Mouse (Mus musculus) urinary bladder, postnatal 0 days (tissue): ENCODE measurements around the gene Atg9a. TPM values are rescaled to one million over a fixed set of nuclear protein-coding genes. Genes with fewer than 3 reads are reported as not detected.

Source experiments
- microRNA-seq: library from miRNA; unstranded; fragments of <30 nt; microRNA quantifications from one replicate; pipeline ENCODE4, GENCODE M21; 2016
- polyA plus RNA-seq: library from polyadenylated mRNA; unstranded; fragments of >200 nt; fragmentation: Nextera tagmentation; extraction: Ambion mirVana; gene quantifications from 2 replicates; pipeline ENCODE4 v1.2.1, GENCODE M21; 2015

Atg9a gene
- polyA plus RNA-seq: 25.4 and 26.5 TPM in 2 replicates

GRCm38 (mm10) chr1:75191622-75192402, at the start of gene Atg9a, which contains the start of gene Ankzf1:
Gene Atg9a (minus strand): TSS chr1:75192196.
Gene Ankzf1 (plus strand): TSS chr1:75192151.

GRCm38 (mm10) chr1:75236117-75237050, 44.4 kb upstream of the Atg9a start, which contains the start of gene Dnajb2:
Gene Dnajb2 (plus strand): TSS chr1:75236406.

GRCm38 (mm10) chr1:75231664-75232152, 39.7 kb upstream of the Atg9a start, which contains the start of gene A630095N17Rik:
Gene A630095N17Rik (minus strand): TSS chr1:75232102.

GRCm38 (mm10) chr1:75219531-75219930, 27.5 kb upstream of the Atg9a start, which contains the start of gene Tuba4a:
Gene Tuba4a (minus strand): TSS chr1:75219865.

GRCm38 (mm10) chr1:75210136-75211087, 18.4 kb upstream of the Atg9a start, which contains the start of the genes Glb1l and Stk16:
Gene Glb1l (minus strand): TSS chr1:75210813.
Gene Stk16 (plus strand): TSS chr1:75210838.

GRCm38 (mm10) chr1:75180105-75180590, 11.8 kb downstream of the Atg9a start, which contains the start of gene Abcb6:
Gene Abcb6 (minus strand): TSS chr1:75180392.

GRCm38 (mm10) chr1:75168472-75169464, 23.2 kb downstream of the Atg9a start, which contains the start of gene Zfand2b:
Gene Zfand2b (plus strand): TSS chr1:75168646.

GRCm38 (mm10) chr1:75142301-75143261, 49.4 kb downstream of the Atg9a start, which contains the start of the genes Cnppd1 and Retreg2:
Gene Cnppd1 (minus strand): TSS chr1:75142711.
Gene Retreg2 (plus strand): TSS chr1:75142778.

GRCm38 (mm10) chr1:75133421-75134207, 58.4 kb downstream of the Atg9a start, which contains the start of gene Slc23a3:
Gene Slc23a3 (minus strand): TSS chr1:75133890.

Small RNAs within 50 kb of the gene (microRNA-seq; reads per million reads assigned to microRNA genes)
- gene Gm27943: not detected

Other genes starting within 250 kb of the Atg9a start
- gene Ihh, start 240.5 kb downstream of the Atg9a start, polyA plus RNA-seq: 0.08 TPM in 1 of 2 replicates, not detected in the other
- gene Nhej1, start 67.0 kb downstream of the Atg9a start, polyA plus RNA-seq: 6.5 and 6.7 TPM in 2 replicates
- gene Slc23a3, start 58.3 kb downstream of the Atg9a start, polyA plus RNA-seq: 0.98 TPM in 2 replicates
- 30.9 and 33.7 TPM in 2 replicates for gene Cnppd1, start 49.5 kb downstream of the Atg9a start, polyA plus RNA-seq
- gene Retreg2, start 49.4 kb downstream of the Atg9a start, polyA plus RNA-seq: 23.0 and 25.4 TPM in 2 replicates
- 27.1 and 30.9 TPM in 2 replicates for gene Zfand2b, start 23.6 kb downstream of the Atg9a start, polyA plus RNA-seq
- gene Abcb6, start 11.8 kb downstream of the Atg9a start, polyA plus RNA-seq: 11.4 and 15.1 TPM in 2 replicates
- gene Ankzf1, start within 50 bp of the Atg9a start, polyA plus RNA-seq: 12.1 and 14.3 TPM in 2 replicates
- gene Glb1l, start 18.6 kb upstream of the Atg9a start, polyA plus RNA-seq: 7.8 and 8.9 TPM in 2 replicates
- 66.2 and 71.5 TPM in 2 replicates for gene Stk16, start 18.6 kb upstream of the Atg9a start, polyA plus RNA-seq
- gene Tuba4a, start 27.7 kb upstream of the Atg9a start, polyA plus RNA-seq: 37.9 and 41.5 TPM in 2 replicates
- gene A630095N17Rik, start 39.9 kb upstream of the Atg9a start, polyA plus RNA-seq: not detected in 2 replicates
- gene Dnajb2, start 44.2 kb upstream of the Atg9a start, polyA plus RNA-seq: 20.6 and 27.3 TPM in 2 replicates
- gene Ptprn, start 72.3 kb upstream of the Atg9a start, polyA plus RNA-seq: 0.30 TPM in 2 replicates
- gene Resp18, start 86.2 kb upstream of the Atg9a start, polyA plus RNA-seq: 0.29 TPM in 1 of 2 replicates, not detected in the other
- 153 and 154 TPM in 2 replicates for gene Dnpep, start 125.8 kb upstream of the Atg9a start, polyA plus RNA-seq
- 2,029 and 2,461 TPM in 2 replicates for gene Des, start 168.1 kb upstream of the Atg9a start, polyA plus RNA-seq
- gene Speg, start 183.1 kb upstream of the Atg9a start, polyA plus RNA-seq: 51.1 and 53.5 TPM in 2 replicates
- gene Gmppa, start 243.7 kb upstream of the Atg9a start, polyA plus RNA-seq: 89.2 and 102 TPM in 2 replicates